Comparison of ENCODE assay signal across 9 mouse cellular contexts in genomic region chr16:58454617-58455016, GRCm38 (mm10). TPM values are rescaled to one million over a fixed set of nuclear protein-coding genes. Genes with fewer than 3 reads are reported as not detected.
DNase-seq lines count a peak whose midpoint lies in the region; ATAC-seq and TF ChIP-seq lines count a peak whose summit lies in the region.
"Had no signal": no experiment of that assay in that cellular context is flagged by ENCODE, and none has a peak within 500 bp of the region (broad histone marks: within the 10 kb centered on the region; RNA-seq: fewer than 3 reads in every experiment).

No protein-coding gene starts in this region.

- 78% methylated on average over 8 of the region's 8 CpGs for WGBS in midbrain, embryonic 12.5 days
- 79% methylated on average over 8 of the region's 8 CpGs for WGBS in midbrain, embryonic 16.5 days

- H3K9me3 ChIP-seq in midbrain, embryonic 12.5 days, result no peaks in the 10 kb centered on the region
- no peaks in the 10 kb centered on the region for H3K9me3 ChIP-seq in midbrain, embryonic 16.5 days (replicated peaks; ENCODE audit: control insufficient read depth, low read length, poor library complexity, severe bottlenecking)
- H3K9me3 ChIP-seq: embryonic facial prominence, embryonic 15.5 days had no signal

- H3K4me1 ChIP-seq in midbrain, embryonic 12.5 days, result no peaks in the 10 kb centered on the region
- no peaks in the 10 kb centered on the region for H3K4me1 ChIP-seq in midbrain, embryonic 16.5 days (ENCODE audit: control insufficient read depth, insufficient read depth, low read length)
- no peaks in the 10 kb centered on the region for H3K4me1 ChIP-seq in embryonic fibroblast, embryonic 13.5 days (ENCODE audit: control insufficient read depth, insufficient read depth, low read length)
- H3K4me1 ChIP-seq: embryonic facial prominence, embryonic 15.5 days had no signal

- TF ChIP-seq POLR2A in embryonic fibroblast, embryonic 13.5 days (IDR thresholded peaks at IDR 0.05; ENCODE audit: low read depth, low read length), result no peak

- 0 out of 2 replicates have a peak, but pooled peaks have one; percentile 42 for ATAC-seq in midbrain, embryonic 12.5 days (ENCODE audit: low FRiP score, low read depth)
- ATAC-seq in midbrain, embryonic 16.5 days, result no peak
- ATAC-seq in megakaryocyte progenitor cell, adult 5-6 weeks (replicated peaks; ENCODE audit: poor library complexity), result peak; percentile 94

- H3K4me3 ChIP-seq in midbrain, embryonic 12.5 days, result no peak overlapping the region
- H3K4me3 ChIP-seq in midbrain, embryonic 16.5 days (ENCODE audit: low read depth, low read length), result no peak overlapping the region
- H3K4me3 ChIP-seq in embryonic fibroblast, embryonic 13.5 days (ENCODE audit: insufficient read depth, low read length), result no peak overlapping the region
- H3K4me3 ChIP-seq: embryonic facial prominence, embryonic 15.5 days had no signal

- no peaks in the 10 kb centered on the region for H3K27me3 ChIP-seq in midbrain, embryonic 12.5 days
- H3K27me3 ChIP-seq in midbrain, embryonic 16.5 days (ENCODE audit: control insufficient read depth, insufficient read depth, low read depth, low read length), result no peaks in the 10 kb centered on the region
- H3K27me3 ChIP-seq in splenic B cell, adult 2 months (ENCODE audit: control insufficient read depth, insufficient read depth, low read length, poor library complexity, severe bottlenecking), result no peaks in the 10 kb centered on the region
- H3K27me3 ChIP-seq: embryonic facial prominence, embryonic 15.5 days had no signal

- H3K27ac ChIP-seq in midbrain, embryonic 12.5 days (replicated peaks), result no peak overlapping the region
- H3K27ac ChIP-seq in midbrain, embryonic 16.5 days (ENCODE audit: low read length), result no peak overlapping the region
- no peak overlapping the region for H3K27ac ChIP-seq in embryonic fibroblast, embryonic 13.5 days (ENCODE audit: insufficient read depth, low read length)
- H3K27ac ChIP-seq: embryonic facial prominence, embryonic 15.5 days had no signal

- H3K4me2 ChIP-seq in midbrain, embryonic 12.5 days (replicated peaks), result no peak overlapping the region
- no peak overlapping the region for H3K4me2 ChIP-seq in midbrain, embryonic 16.5 days (ENCODE audit: low read length)
- H3K4me2 ChIP-seq: embryonic facial prominence, embryonic 15.5 days had no signal

- peaks cover 34% of the 10 kb centered on the region for H3K36me3 ChIP-seq in midbrain, embryonic 12.5 days
- 0 out of 2 replicates have a peak, but pooled peaks cover 7% of the 10 kb centered on the region for H3K36me3 ChIP-seq in midbrain, embryonic 16.5 days (ENCODE audit: control insufficient read depth, insufficient read depth, low read length)
- H3K36me3 ChIP-seq in splenic B cell, adult 2 months (ENCODE audit: control insufficient read depth, insufficient read depth, low read length, poor library complexity, severe bottlenecking), result no peaks in the 10 kb centered on the region

- peak; percentile 45 for DNase-seq in adrenal gland, postnatal 25 days
- DNase-seq in heart, postnatal 4 days, result peak; percentile 75
- peak; percentile 52 to 67 for DNase-seq in layer of hippocampus, postnatal 10 days (ENCODE audit: low spot score in 2 of 2)
- peak; percentile 82 for DNase-seq in splenic B cell, adult 2 months (ENCODE audit: low read depth, low spot score)

- peak; percentile 93 for TF ChIP-seq CTCF in embryonic fibroblast, embryonic 13.5 days (IDR thresholded peaks at IDR 0.05; ENCODE audit: borderline replicate concordance, insufficient read depth, low read length)

- no peak overlapping the region for H3K9ac ChIP-seq in midbrain, embryonic 12.5 days (replicated peaks)
- H3K9ac ChIP-seq in midbrain, embryonic 16.5 days (ENCODE audit: low read depth, low read length), result no peak overlapping the region
- H3K9ac ChIP-seq: embryonic facial prominence, embryonic 15.5 days had no signal

RNA-seq across cellular contexts. Expression of gene Dcbld2, which starts 46.4 kb away (rescaled TPM):
- 7.9 and 8.3 TPM in 2 replicates for polyA plus RNA-seq in midbrain, embryonic 12.5 days (2016; fragmentation: Nextera tagmentation; extraction: Ambion mirVana)
- polyA plus RNA-seq in midbrain, embryonic 16.5 days (2015; fragmentation: Nextera tagmentation; extraction: Ambion mirVana), result 5.5 and 5.9 TPM in 2 replicates
- total RNA-seq in adrenal gland, postnatal 25 days (2021), result 11.5 and 14.6 TPM in 2 replicates
- polyA plus RNA-seq in embryonic fibroblast, embryonic 13.5 days (2011; ENCODE audit: insufficient read length, low read depth, missing spikeins), result 71.2 and 87.2 TPM in 2 replicates
- total RNA-seq in heart, postnatal 4 days (2021), result 10 to 100 TPM; 36.3 to 38.7 TPM
- total RNA-seq in layer of hippocampus, postnatal 10 days (2021), result 10 to 100 TPM; 21.0 to 22.4 TPM
- 0.29 and 0.35 TPM in 2 replicates for total RNA-seq in megakaryocyte progenitor cell, adult 5-6 weeks (2015)
- total RNA-seq in megakaryocyte progenitor cell, adult 5-6 weeks (2017), result 0.07 and 0.33 TPM in 2 replicates
